Mouse (Mus musculus): ENCODE data around the gene Gtse1.
A peak's percentile ranks its signal among the peaks of the same experiment; 100 is the strongest.

Gene Gtse1

GRCm38 (mm10) chr15:85877336-85877735, 17.8 kb downstream of the Gtse1 start:
- no peak for DNase-seq

GRCm38 (mm10) chr15:85878848-85879497, 19.4 kb downstream of the Gtse1 start, which contains the start of gene Trmu:
TSS of gene Trmu (plus strand) at chr15:85879312.
- peak; percentile 97 for DNase-seq

GRCm38 (mm10) chr15:85879498-85879895, 20.0 kb downstream of the Gtse1 start:
- no peak for DNase-seq

- no peak for DNase-seq
These were observed 26.1 kb downstream of the Gtse1 start for GRCm38 (mm10) chr15:85885606-85886005.

- DNase-seq = no peak
These were observed 29.7 kb downstream of the Gtse1 start for GRCm38 (mm10) chr15:85889235-85889634.

- DNase-seq = no peak
These were observed 32.4 kb downstream of the Gtse1 start for GRCm38 (mm10) chr15:85891971-85892370.

- DNase-seq = no peak
These were observed 33.1 kb downstream of the Gtse1 start for GRCm38 (mm10) chr15:85892498-85893118.

GRCm38 (mm10) chr15:85893871-85894270, 34.3 kb downstream of the Gtse1 start:
- no peak for DNase-seq

GRCm38 (mm10) chr15:85896284-85896683, 36.7 kb downstream of the Gtse1 start:
- DNase-seq = peak; percentile 84

- no peak for DNase-seq
These were observed 37.6 kb downstream of the Gtse1 start for GRCm38 (mm10) chr15:85897113-85897512.

- DNase-seq = no peak
These were observed 39.9 kb downstream of the Gtse1 start for GRCm38 (mm10) chr15:85899396-85899795.

- DNase-seq = no peak
These were observed 40.8 kb downstream of the Gtse1 start for GRCm38 (mm10) chr15:85900318-85900717.

- no peak for DNase-seq
These were observed 41.3 kb downstream of the Gtse1 start for GRCm38 (mm10) chr15:85900801-85901200.

- DNase-seq = no peak
These were observed 43.0 kb downstream of the Gtse1 start for GRCm38 (mm10) chr15:85902505-85902904.

- DNase-seq = no peak
These were observed 44.3 kb downstream of the Gtse1 start for GRCm38 (mm10) chr15:85903826-85904225.

GRCm38 (mm10) chr15:85908660-85909491, 49.3 kb downstream of the Gtse1 start:
- DNase-seq = no peak

- no peak for DNase-seq
These were observed 49.9 kb downstream of the Gtse1 start for GRCm38 (mm10) chr15:85909492-85909829.

- no peak for DNase-seq
These were observed 50.4 kb downstream of the Gtse1 start for GRCm38 (mm10) chr15:85909931-85910330.

GRCm38 (mm10) chr15:85913605-85914004, 54.1 kb downstream of the Gtse1 start:
- peak; percentile 73 for DNase-seq

- peak; percentile 75 for DNase-seq
These were observed 59.8 kb downstream of the Gtse1 start for GRCm38 (mm10) chr15:85919191-85919891.

- DNase-seq = no peak
These were observed 60.3 kb downstream of the Gtse1 start for GRCm38 (mm10) chr15:85919892-85920248.

GRCm38 (mm10) chr15:85921855-85922254, 62.3 kb downstream of the Gtse1 start:
- DNase-seq = no peak
